Mouse (Mus musculus) limb, embryonic 13.5 days (tissue): Measurements from ENCODE around the gene Xlr4a. TPM values are rescaled to one million over a fixed set of nuclear protein-coding genes. Genes with fewer than 3 reads are reported as not detected.

Experiments
- ATAC-seq: fragments of 200-750 bp; cut with Nextera tagmentation; 2 replicates; pipeline ENCODE4 v1.8.0; 2017; ENCODE audit warnings: low read depth, moderate number of reproducible peaks, moderate TSS enrichment; ENCODE audit not compliant: low FRiP score
- H3K27ac ChIP-seq: fragments of 300-500 bp; sonication (generic); 2 replicates; pipeline ENCODE4 v1.5.1; 2015; ENCODE audit warnings: inconsistent platforms, mild to moderate bottlenecking, moderate library complexity
- H3K27me3 ChIP-seq: fragments of 300-500 bp; sonication (generic); 2 replicates; pipeline ENCODE4 v1.6.1; 2015; ENCODE audit warnings: mild to moderate bottlenecking, inconsistent platforms
- H3K36me3 ChIP-seq: fragments of 300-500 bp; sonication (generic); 2 replicates; pipeline ENCODE4 v1.6.1; 2015; ENCODE audit warnings: inconsistent platforms, mild to moderate bottlenecking, moderate library complexity
- H3K4me1 ChIP-seq: fragments of 300-500 bp; sonication (generic); 2 replicates; pipeline ENCODE4 v1.6.1; 2015; ENCODE audit warnings: inconsistent platforms
- H3K4me2 ChIP-seq: fragments of 300-500 bp; sonication (generic); replicated peaks from 2 replicates; pipeline ENCODE4 v1.6.1; 2015; ENCODE audit warnings: inconsistent platforms, mild to moderate bottlenecking, moderate library complexity
- H3K4me3 ChIP-seq: fragments of 300-500 bp; sonication (generic); 2 replicates; pipeline ENCODE4 v1.5.1; 2015; ENCODE audit warnings: moderate library complexity, mild to moderate bottlenecking, inconsistent platforms
- H3K9ac ChIP-seq: fragments of 300-500 bp; sonication (generic); 2 replicates; pipeline ENCODE4 v1.6.1; 2015; ENCODE audit warnings: mild to moderate bottlenecking, inconsistent platforms
- H3K9me3 ChIP-seq: fragments of 300-500 bp; sonication (generic); 2 replicates; pipeline ENCODE4 v1.6.1; 2016; ENCODE audit warnings: inconsistent platforms
- WGBS: fragments of 180-500 bp; shearing (Covaris S2); methylation state at CpG from one replicate; pipeline ENCODE4 v1.1.7; 2015; 5-methylcytosine and 5-hydroxymethylcytosine counted together
- polyA plus RNA-seq: library from polyadenylated mRNA; unstranded; fragments of >200 nt; fragmentation: Nextera tagmentation; extraction: Ambion mirVana; gene quantifications from 2 replicates; pipeline ENCODE4 v1.2.1, GENCODE M21; 2015

Gene Xlr4a
- polyA plus RNA-seq, 1 experiment from 2014 or later, result 0.65 TPM

GRCm38 (mm10) chrX:73039666-73040065 is 42.6 kb downstream of the Xlr4a start:
- Histone ChIP-seq H3K27me3 (peaks cover 9% of the 10 kb centered on the region), H3K4me3 (no peak overlapping the region), H3K4me1 (no peaks in the 10 kb centered on the region), H3K9me3 (no peaks in the 10 kb centered on the region), H3K36me3 (no peaks in the 10 kb centered on the region), H3K9ac (no peak overlapping the region), H3K4me2 (no peak overlapping the region), H3K27ac (no peak overlapping the region)
- no peak for ATAC-seq
- 81% methylated on average over 12 of the region's 12 CpGs for WGBS

- WGBS, result 86% methylated on average over 8 of the region's 8 CpGs
- Histone ChIP-seq H3K27me3 (peaks cover 9% of the 10 kb centered on the region), H3K4me1 (no peaks in the 10 kb centered on the region), H3K4me2 (no peak overlapping the region), H3K27ac (no peak overlapping the region), H3K4me3 (no peak overlapping the region), H3K36me3 (no peaks in the 10 kb centered on the region), H3K9ac (no peak overlapping the region), H3K9me3 (no peaks in the 10 kb centered on the region)
- no peak for ATAC-seq
Observed at GRCm38 (mm10) chrX:73038831-73039230, 43.4 kb downstream of the Xlr4a start.

GRCm38 (mm10) chrX:73037003-73037402 is 45.3 kb downstream of the Xlr4a start, which contains the start of gene Pnma5:
Pnma5 (minus strand) TSS chrX:73037103.
- Histone ChIP-seq H3K4me3 (no peak within 1 kb of the TSS), H3K27ac (no peak within 1 kb of the TSS), H3K9me3 (no peaks in the 10 kb centered on the region), H3K9ac (no peak within 1 kb of the TSS), H3K36me3 (no peaks in the 10 kb centered on the region), H3K4me1 (no peaks in the 10 kb centered on the region), H3K4me2 (no peak within 1 kb of the TSS), H3K27me3 (peaks cover 9% of the 10 kb centered on the region)
- no peak for ATAC-seq
- WGBS, result 75% methylated on average over 1 of the region's 1 CpGs

Other genes with a start within 250 kb of the Xlr4a start
- 72.8 and 75.1 TPM in 2 replicates for gene Cetn2, start 164.1 kb downstream of the Xlr4a start, polyA plus RNA-seq
- 22.4 and 22.7 TPM in 2 replicates for gene Nsdhl, start 163.9 kb downstream of the Xlr4a start, polyA plus RNA-seq
- gene Zfp185, start 95.1 kb downstream of the Xlr4a start, polyA plus RNA-seq, result 25.0 and 28.4 TPM in 2 replicates
- 0.20 and 0.24 TPM in 2 replicates for gene Pnma5, start 45.4 kb downstream of the Xlr4a start, polyA plus RNA-seq
- 0.29 and 0.32 TPM in 2 replicates for gene Pnma3, start 17.7 kb downstream of the Xlr4a start, polyA plus RNA-seq
- gene Xlr3a, start 14.6 kb upstream of the Xlr4a start, polyA plus RNA-seq, result 2.4 and 2.8 TPM in 2 replicates
- gene Gm14685, start 34.6 kb upstream of the Xlr4a start, polyA plus RNA-seq, result 0.06 and 0.10 TPM in 2 replicates
- gene Xlr5b, start 66.3 kb upstream of the Xlr4a start, polyA plus RNA-seq, result not detected in 2 replicates
- gene DXBay18, start 67.0 kb upstream of the Xlr4a start, polyA plus RNA-seq, result not detected in 2 replicates
- not detected in 2 replicates for gene Spin2d, start 94.5 kb upstream of the Xlr4a start, polyA plus RNA-seq
- gene Xlr3b, start 109.7 kb upstream of the Xlr4a start, polyA plus RNA-seq, result 14.1 and 18.5 TPM in 2 replicates
- gene Xlr4b, start 131.9 kb upstream of the Xlr4a start, polyA plus RNA-seq, result 0.56 and 1.2 TPM in 2 replicates
- 10.9 and 12.1 TPM in 2 replicates for gene F8a, start 145.8 kb upstream of the Xlr4a start, polyA plus RNA-seq
- gene Xlr4c, start 160.7 kb upstream of the Xlr4a start, polyA plus RNA-seq, result not detected in 2 replicates
- gene Xlr3c, start 182.9 kb upstream of the Xlr4a start, polyA plus RNA-seq, result 0.13 and 0.51 TPM in 2 replicates
- 0.09 TPM in 1 of 2 replicates, not detected in the other for gene Xlr5a, start 210.5 kb upstream of the Xlr4a start, polyA plus RNA-seq
- not detected in 2 replicates for gene Xlr5c, start 210.5 kb upstream of the Xlr4a start, polyA plus RNA-seq